Mouse (Mus musculus) forelimb bud, embryonic 11.5 days (tissue): ENCODE results near the gene Serpinb1a.
"Not testable (repeated sequence)": the region's sequence is repeated elsewhere in the genome, so short reads cannot be mapped to it uniquely, and the experiment has no call there.

Source experiments
- DNase-seq: peaks from one replicate; pipeline ENCODE4 v3.0.0-alpha.2; 2012; ENCODE audit warnings: low read depth, low spot score

Serpinb1a gene

DNA sequence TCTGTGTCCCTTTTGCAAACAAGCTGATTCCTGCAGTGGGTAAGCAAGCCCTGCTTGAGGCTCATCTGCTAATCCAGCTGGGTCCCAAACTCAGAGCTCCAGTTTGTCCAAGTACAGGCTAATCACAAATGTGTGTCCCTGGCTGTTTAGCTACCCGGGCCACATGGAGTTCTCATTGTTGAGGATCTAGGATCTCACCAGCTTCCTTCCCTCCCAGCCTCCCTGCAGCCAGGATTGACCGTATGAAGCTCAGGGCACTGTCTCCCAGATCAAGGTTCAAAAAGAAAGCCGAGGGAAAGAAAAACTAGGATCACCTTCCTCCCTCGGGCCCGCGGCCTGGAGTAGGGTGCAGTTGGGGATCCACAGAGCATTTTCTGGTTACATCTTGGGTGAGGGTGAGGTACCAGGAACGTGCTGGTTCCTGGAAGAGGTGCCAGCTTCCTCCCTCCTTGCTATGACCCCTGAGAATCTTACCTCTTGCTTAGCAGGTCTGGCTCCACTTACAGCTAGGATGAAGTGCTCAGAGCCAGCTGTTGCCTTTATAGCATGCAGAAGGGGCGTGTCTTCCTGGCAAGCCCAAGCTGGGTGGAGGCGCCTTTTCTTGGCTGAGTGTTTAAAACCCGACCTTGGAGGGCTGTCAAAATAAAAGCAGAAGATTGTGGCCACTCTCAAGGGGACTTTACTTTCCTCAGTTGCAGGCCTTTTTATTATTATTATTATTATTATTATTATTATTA, at the start of gene Serpinb1a:
TSS of gene Serpinb1a (minus strand) at position 518 of the 737 bp plus-strand sequence.
- peak; percentile 42 for DNase-seq

- peak; percentile 35 for DNase-seq
Observed at GRCm38 (mm10) chr13:32900639-32901038, 49.7 kb upstream of the Serpinb1a start.

GRCm38 (mm10) chr13:32899114-32899513, 48.1 kb upstream of the Serpinb1a start:
- not testable (repeated sequence) for DNase-seq

DNA sequence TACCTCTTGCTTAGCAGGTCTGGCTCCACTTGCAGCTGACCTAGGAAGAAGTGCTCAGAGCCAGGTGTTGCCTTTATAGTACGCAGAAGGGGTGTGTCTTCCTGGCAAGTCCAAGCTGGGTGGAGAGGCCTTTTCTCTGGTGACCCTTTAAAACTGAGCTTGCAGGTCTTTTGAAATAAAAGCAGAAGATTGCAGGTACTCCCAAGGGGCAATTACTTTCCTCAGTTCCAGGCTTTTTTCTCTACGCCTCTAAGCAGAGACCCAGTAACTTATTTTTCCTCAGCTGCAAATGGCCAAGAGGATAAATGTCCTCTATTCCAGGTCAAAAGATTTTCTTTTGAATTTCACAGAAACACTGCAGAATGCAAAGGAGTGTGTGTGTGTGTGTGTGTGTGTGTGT, 47.1 kb upstream of the Serpinb1a start, which contains the start of gene Serpinb1c:
TSS of gene Serpinb1c (minus strand) at position 101 of the 400 bp plus-strand sequence.
- no peak for DNase-seq

GRCm38 (mm10) chr13:32896931-32897330, 45.9 kb upstream of the Serpinb1a start:
- DNase-seq: no peak

DNA sequence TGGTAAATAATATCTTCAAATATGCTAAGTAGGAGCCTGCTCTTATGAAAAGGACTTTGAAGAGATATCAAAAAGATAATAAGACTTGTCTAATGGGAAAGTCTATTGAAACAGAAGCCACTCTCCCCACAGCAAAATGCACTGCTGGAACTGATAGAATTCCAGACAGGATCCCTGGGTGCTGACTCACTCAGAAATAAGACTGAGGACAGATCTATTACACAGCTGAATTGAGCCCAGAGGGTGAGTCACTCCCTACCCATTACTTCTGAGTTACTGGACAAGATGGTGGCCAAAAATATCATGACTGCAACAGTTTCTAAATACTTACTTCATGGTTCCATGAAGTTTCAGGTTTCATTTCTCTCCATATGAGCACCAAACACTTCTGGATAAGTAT, 33.8 kb upstream of the Serpinb1a start:
- no peak for DNase-seq

- DNase-seq: no peak
Observed at GRCm38 (mm10) chr13:32873862-32874261, 22.9 kb upstream of the Serpinb1a start.

GRCm38 (mm10) chr13:32868843-32869242, 17.9 kb upstream of the Serpinb1a start:
- DNase-seq: no peak

- DNase-seq: not testable (repeated sequence)
Observed at GRCm38 (mm10) chr13:32868233-32868632, 17.2 kb upstream of the Serpinb1a start.

DNA sequence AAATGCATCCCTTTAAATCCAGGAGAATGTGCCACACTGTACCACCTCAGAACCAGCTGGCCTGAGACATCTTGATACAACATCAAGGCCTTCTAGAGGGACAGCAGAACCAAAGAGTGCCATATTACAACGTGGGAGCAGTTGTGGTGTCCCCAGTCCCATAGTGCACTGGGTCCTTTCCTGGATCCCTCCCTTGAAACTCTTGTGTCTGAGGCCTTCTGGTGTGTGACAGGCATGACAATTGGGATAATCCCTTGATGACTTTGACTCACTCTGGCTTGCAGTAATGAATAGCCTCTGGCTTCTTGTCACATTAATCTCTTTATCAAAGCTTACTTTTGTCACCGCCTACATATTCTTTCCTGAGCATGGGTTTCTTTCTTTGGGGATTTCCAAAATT, 16.0 kb upstream of the Serpinb1a start:
- DNase-seq: no peak

GRCm38 (mm10) chr13:32866484-32866883, 15.5 kb upstream of the Serpinb1a start:
- DNase-seq: peak; percentile 73

DNA sequence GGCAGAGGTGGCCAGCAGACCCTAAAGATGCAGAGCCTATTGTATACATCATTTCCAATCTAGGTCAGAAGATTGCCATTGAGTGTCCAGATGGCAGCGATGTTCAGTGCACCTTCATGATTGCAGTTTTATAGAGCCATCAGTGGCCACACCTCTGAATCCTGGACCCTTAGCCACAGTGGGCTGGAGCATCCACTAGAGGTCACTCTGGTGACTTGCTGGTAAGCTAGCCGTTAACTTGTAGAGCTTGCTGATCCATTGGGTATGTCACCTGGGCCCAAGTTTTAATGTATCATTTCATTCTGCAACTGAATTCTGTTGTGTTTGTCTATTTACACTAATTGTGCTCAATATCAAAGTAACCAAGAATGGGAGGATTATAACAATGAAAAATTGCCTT, 14.6 kb upstream of the Serpinb1a start:
- no peak for DNase-seq

- DNase-seq: not testable (repeated sequence)
Observed at GRCm38 (mm10) chr13:32864529-32864928, 13.5 kb upstream of the Serpinb1a start.

- DNase-seq: no peak
Observed at GRCm38 (mm10) chr13:32863456-32863855, 12.5 kb upstream of the Serpinb1a start.

- no peak for DNase-seq
Observed at GRCm38 (mm10) chr13:32860821-32861220, 9.8 kb upstream of the Serpinb1a start.

- no peak for DNase-seq
Observed at GRCm38 (mm10) chr13:32853073-32853472, 2.1 kb upstream of the Serpinb1a start.

DNA sequence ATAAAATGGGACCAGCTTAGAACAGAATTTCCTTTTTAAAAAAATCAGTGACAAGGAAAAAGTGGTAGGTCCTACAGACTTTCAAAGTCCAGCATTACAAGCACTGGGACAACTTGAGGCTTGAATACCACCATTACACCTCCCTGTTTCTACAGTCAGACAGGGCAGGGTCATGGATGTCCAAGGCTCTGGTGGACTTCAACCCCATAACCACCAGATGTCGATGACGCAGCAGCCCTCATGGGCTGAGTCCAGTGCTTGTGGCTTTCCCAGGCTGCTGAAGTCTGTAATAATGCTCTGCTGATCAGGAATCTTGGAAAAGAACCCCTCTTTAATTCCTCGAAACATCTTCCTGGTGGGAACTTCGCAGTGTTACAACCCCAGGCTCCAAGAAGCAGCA, 1.6 kb upstream of the Serpinb1a start:
- no peak for DNase-seq

DNA sequence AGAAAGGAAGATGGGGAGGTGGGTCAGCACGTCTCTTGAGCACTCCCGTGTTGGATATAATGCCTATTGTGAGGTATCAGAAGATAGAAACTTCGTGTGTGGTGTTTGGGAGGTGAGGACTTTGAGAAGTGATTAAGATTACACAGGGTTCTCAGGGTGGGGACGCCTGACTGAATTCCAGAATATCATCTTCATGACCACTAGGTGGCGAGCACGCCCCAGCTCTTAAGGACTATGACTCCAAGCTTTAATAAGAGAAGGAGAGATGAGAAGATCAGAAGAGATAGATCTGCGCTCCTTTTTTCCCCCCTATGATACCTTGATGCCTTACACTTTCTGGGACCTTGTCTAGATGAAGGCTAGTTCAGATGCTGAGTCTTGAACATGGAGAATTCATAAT, 982 bp upstream of the Serpinb1a start:
- peak; percentile 29 for DNase-seq

DNA sequence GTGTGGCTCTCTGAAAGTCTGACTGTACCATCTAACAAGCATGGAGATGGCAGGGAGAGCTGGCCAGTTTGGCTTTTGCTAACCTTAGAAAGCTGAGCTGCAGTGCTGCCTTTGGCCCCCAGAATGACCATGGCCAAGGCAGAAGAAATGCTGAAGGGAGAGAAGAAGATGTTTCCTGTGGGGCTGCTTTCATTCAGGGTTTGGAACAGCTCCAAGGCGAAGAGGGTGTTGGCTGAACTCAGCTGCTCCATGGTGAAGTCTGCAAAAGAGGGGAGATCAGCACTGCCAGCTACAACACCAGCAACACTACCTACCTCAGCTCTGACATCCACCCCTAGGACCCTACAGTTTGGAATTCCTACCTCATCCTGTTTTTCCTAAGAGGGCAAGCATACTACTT, 829 bp downstream of the Serpinb1a start:
- no peak for DNase-seq

DNA sequence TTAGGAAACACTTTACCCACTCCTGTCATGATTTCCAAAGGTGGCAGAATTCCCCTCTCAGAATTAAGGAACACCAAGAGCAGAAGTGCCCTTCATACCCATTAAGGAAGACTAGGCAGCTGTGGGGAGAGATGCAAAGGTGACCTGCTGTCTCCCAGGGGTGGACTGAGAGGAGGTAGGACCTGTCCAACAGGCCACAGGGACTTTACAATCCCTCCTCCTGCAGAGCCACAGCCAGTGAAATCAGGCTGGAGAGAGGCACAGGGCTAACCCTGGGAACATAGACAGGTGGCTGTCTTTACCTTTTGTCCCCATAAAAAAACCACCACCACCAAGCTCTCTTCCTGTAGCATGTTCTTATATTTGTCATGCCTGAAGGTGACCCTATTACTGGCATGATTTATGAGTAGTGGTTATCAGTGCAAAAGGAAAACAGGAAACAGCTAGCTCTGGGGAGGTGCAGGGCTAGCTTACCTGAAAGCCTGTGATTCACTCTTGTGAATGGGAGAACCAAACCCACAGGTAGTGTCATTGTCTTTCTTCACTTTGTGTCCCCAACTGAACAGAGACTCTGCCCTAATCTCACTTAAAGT, 1.4 kb downstream of the Serpinb1a start:
- DNase-seq: no peak

GRCm38 (mm10) chr13:32849092-32849491, 1.9 kb downstream of the Serpinb1a start:
- DNase-seq: no peak

- no peak for DNase-seq
Observed at GRCm38 (mm10) chr13:32846221-32846620, 4.8 kb downstream of the Serpinb1a start.

DNA sequence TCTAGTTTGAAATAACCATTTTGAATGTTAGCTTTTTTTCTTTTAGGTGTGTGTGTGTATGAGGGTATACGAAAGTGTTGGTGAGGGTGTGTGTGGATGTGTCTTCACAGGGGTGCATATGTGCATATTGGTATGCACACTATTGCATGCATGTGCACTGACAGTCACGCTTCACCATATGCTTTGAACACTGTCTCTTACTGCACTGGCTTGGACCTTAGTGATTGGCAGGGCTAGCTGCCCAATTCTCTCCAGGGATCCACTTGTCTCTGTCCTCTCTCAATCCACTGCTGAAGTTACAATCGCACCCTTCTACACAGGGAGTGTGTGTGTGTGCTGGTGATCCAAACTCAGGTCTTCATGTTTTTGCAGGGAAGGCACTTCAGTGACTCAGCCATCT, 9.6 kb downstream of the Serpinb1a start:
- no peak for DNase-seq
